Mouse (Mus musculus) forebrain, embryonic 12.5 days (tissue): ENCODE measurements at regions not wholly inside any gene's neighbourhood (a gene's known extent, or its start where the extent isn't known, plus 50 kb on each side); places are given as distances from the start of the nearest gene placed in this dataset.

Experiments used
- ATAC-seq: fragments of 200-750 bp; cut with Nextera tagmentation; 2 replicates; pipeline ENCODE4 v1.8.0; 2017; ENCODE audit warnings: moderate TSS enrichment; ENCODE audit not compliant: low FRiP score
- H3K27ac ChIP-seq: fragments of 300-500 bp; sonication (generic); 2 replicates; pipeline ENCODE4 v1.5.1; 2016; ENCODE audit warnings: mild to moderate bottlenecking
- H3K27me3 ChIP-seq: fragments of 300-500 bp; sonication (generic); 2 replicates; pipeline ENCODE4 v1.6.1; 2016; ENCODE audit warnings: mild to moderate bottlenecking
- H3K36me3 ChIP-seq: fragments of 300-500 bp; sonication (generic); replicated peaks from 2 replicates; pipeline ENCODE4 v1.6.1; 2016; ENCODE audit warnings: mild to moderate bottlenecking
- H3K4me1 ChIP-seq: fragments of 300-500 bp; sonication (generic); 2 replicates; pipeline ENCODE4 v1.6.1; 2016
- H3K4me2 ChIP-seq: fragments of 300-500 bp; sonication (generic); 2 replicates; pipeline ENCODE4 v1.6.1; 2016; ENCODE audit warnings: mild to moderate bottlenecking, moderate library complexity
- H3K4me3 ChIP-seq: fragments of 300-500 bp; sonication (generic); replicated peaks from 2 replicates; pipeline ENCODE4 v1.5.1; 2016; ENCODE audit warnings: mild to moderate bottlenecking
- H3K9ac ChIP-seq: fragments of 300-500 bp; sonication (generic); 2 replicates; pipeline ENCODE4 v1.6.1; 2016; ENCODE audit warnings: mild to moderate bottlenecking
- H3K9me3 ChIP-seq: fragments of 300-500 bp; sonication (generic); 2 replicates; pipeline ENCODE4 v1.6.1; 2016
- WGBS: fragments of 180-500 bp; shearing (Covaris S2); methylation state at CpG from one replicate; pipeline ENCODE4 v1.1.7; 2016; 5-methylcytosine and 5-hydroxymethylcytosine counted together

GRCm38 (mm10) chr15:11742346-11742729 is 164.7 kb downstream of the Npr3 start:
- no peak overlapping the region for H3K27ac ChIP-seq
- H3K9me3 ChIP-seq = no peaks in the 10 kb centered on the region
- no peak overlapping the region; the same call in 1 of the 2 replicates for H3K9ac ChIP-seq
- H3K4me1 ChIP-seq = peaks cover 14% of the 10 kb centered on the region
- 0 out of 2 replicates have a peak, but pooled peaks cover 6% of the 10 kb centered on the region for H3K27me3 ChIP-seq
- H3K4me2 ChIP-seq = peak overlapping the region; percentile 48
- H3K4me3 ChIP-seq = peak overlapping the region; percentile 20; the same call in 1 of the 2 replicates
- WGBS = 8% methylated on average over 6 of the region's 6 CpGs
- no peaks in the 10 kb centered on the region for H3K36me3 ChIP-seq
- ATAC-seq = peak; percentile 55; the same call in 1 of the 2 replicates

DNA sequence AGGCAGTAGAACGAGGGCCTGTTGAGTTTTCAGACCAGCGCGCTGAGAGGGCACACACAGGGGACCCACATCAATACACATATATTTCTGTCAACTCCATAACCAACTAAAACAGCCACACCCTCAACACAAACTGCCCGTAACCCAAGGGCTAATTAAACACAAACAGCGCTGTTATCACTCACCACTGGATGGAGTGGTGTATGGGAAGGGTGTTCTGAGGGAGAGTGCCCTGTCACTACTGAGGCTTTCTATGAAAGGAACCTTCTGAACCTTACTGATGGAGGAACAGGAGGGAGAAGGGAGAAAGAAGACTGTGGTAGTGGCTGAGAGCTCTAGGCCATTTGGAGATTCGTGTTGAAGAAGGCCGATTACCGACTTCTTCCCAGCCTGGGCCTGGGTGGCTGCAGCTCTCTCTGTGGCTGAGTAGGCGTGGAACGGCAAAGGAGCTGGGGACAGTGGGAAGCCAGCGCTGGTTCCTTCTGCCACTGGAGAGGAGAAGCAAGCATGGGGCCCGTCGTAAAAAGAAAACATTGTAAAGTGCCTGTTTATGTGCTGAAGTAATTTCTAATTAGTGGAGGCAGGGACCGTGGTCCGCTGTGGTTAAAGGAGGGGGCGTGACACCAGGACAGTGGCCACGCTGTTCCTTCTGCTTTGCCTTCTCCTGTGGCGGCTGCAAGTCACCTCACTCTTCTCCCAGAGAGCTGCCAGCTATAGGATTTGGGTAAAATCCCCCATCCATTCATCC is 165.3 kb downstream of the Npr3 start:
- H3K4me2 ChIP-seq = peak overlapping the region; percentile 48
- peak; percentile 68; the same call in 1 of the 2 replicates for ATAC-seq
- H3K9me3 ChIP-seq = no peaks in the 10 kb centered on the region
- H3K4me1 ChIP-seq = peaks cover 14% of the 10 kb centered on the region
- H3K27me3 ChIP-seq = 0 out of 2 replicates have a peak, but pooled peaks cover 6% of the 10 kb centered on the region
- no peak overlapping the region; the same call in 1 of the 2 replicates for H3K9ac ChIP-seq
- H3K36me3 ChIP-seq = no peaks in the 10 kb centered on the region
- H3K27ac ChIP-seq = no peak overlapping the region
- peak overlapping the region; percentile 20 for H3K4me3 ChIP-seq
- WGBS = 25% methylated on average over 18 of the region's 18 CpGs

- no peak overlapping the region for H3K4me3 ChIP-seq
- H3K36me3 ChIP-seq = no peaks in the 10 kb centered on the region
- H3K9ac ChIP-seq = no peak overlapping the region
- H3K27me3 ChIP-seq = no peaks in the 10 kb centered on the region
- no peaks in the 10 kb centered on the region for H3K9me3 ChIP-seq
- no peak for ATAC-seq
- H3K4me1 ChIP-seq = peaks cover 13% of the 10 kb centered on the region
- no peak overlapping the region for H3K27ac ChIP-seq
- no peak overlapping the region for H3K4me2 ChIP-seq
- 87% methylated on average over 4 of the region's 4 CpGs for WGBS
Measured at GRCm38 (mm10) chr15:11737436-11738000, 169.6 kb downstream of the Npr3 start.

DNA sequence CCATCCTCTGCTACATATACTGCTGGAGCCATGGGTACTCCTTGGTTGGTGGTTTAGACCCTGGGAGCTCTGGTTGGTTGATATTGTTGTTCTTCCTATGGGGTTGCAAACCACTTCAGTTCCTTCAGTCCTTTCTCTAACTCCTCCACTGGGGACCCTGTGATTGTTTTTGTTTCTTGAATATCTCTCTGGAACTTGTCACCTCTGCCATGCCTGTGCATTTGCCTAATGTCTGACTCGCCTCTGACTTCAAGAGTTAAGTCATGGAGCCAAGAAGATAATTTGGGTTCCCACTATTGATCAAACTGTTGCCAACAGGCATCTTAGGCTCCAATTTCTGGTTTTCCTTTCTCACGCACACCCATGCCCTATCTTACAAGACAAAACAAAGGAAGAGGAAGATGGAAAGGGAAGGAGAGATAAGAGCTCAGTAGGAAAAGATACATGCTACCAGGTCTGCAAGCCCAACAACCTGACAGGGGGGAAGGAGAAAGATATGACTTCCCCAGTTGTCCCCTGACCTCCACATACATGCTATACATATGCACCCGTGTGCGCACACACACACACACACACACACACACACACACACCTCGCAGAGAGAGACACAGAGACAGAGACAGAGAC is 172.3 kb downstream of the Npr3 start:
- no peaks in the 10 kb centered on the region for H3K27me3 ChIP-seq
- H3K36me3 ChIP-seq = no peaks in the 10 kb centered on the region
- WGBS = 90% methylated on average over 5 of the region's 5 CpGs
- no peak overlapping the region for H3K9ac ChIP-seq
- H3K4me3 ChIP-seq = no peak overlapping the region
- no peak for ATAC-seq
- H3K4me2 ChIP-seq = no peak overlapping the region
- H3K27ac ChIP-seq = no peak overlapping the region
- H3K4me1 ChIP-seq = no peaks in the 10 kb centered on the region
- H3K9me3 ChIP-seq = no peaks in the 10 kb centered on the region

DNA sequence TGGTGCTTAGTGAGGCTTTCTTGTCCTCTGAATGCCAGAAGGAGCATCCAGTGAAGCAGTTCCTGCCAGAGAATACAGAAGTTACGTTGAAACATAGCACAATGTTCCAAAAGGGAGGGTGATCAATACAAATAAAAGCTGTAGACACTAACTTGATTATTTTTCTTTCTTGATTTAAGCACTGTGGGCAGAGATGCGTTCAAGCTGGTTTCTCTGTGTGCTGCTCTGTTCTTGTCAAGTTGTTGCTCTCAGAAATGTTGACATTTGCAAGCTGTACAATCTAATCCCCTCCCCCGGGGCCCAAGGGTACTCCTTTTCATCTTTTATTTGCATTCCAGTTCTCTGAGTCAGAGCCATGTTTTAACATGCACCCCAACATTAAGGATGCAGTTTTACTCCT is 177.7 kb downstream of the Npr3 start:
- Histone ChIP-seq H3K4me2 (no peak overlapping the region), H3K4me1 (peaks cover 4% of the 10 kb centered on the region; the same call in 1 of the 2 replicates), H3K27me3 (no peaks in the 10 kb centered on the region), H3K9ac (no peak overlapping the region), H3K36me3 (no peaks in the 10 kb centered on the region), H3K9me3 (no peaks in the 10 kb centered on the region), H3K27ac (no peak overlapping the region), H3K4me3 (no peak overlapping the region)
- no peak for ATAC-seq
- WGBS = 61% methylated on average over 3 of the region's 3 CpGs

DNA sequence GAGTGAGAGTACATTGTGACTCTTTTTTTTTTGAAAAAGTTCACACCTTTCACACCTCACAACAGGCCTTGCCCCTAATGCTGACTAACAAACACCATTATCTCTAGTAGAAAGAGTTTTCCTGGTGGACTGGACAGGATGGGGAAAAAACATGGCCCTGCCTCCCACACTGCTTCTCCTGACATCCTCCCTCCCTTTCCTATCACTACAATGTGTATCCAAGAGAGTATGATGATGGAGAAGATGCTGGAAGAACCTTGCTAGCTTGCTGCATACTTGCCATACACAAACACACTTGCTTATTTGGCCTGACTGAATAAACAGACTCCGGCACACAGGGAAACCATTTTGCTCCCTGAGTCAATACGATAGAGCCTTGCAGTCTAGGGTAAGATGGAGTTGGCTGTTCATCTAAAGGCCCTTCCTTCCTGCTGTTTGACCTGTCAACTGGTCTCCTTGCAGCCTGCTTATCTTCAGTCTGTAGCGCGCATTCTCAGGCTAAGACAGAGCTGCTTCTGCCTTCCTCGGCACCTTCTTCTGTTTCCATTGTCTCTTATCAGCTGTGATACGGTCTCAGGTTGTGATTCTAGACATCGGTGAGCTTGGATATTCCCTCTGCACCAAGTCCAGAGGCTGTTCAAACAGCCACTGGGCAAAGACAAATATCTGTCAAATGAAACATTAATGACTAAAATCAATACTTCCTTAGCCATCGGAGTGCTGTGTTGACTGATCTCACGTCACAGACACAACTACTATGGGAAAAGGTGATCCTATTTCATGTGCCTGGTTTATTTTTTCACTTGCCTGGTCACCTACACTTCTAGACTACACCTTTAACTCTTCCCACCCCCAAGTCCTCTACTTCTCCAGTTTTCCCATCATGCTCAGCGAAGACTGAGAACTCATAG is 181.2 kb downstream of the Npr3 start:
- Histone ChIP-seq H3K36me3 (no peaks in the 10 kb centered on the region), H3K9ac (no peak overlapping the region), H3K9me3 (no peaks in the 10 kb centered on the region), H3K4me3 (no peak overlapping the region), H3K4me1 (peaks cover 4% of the 10 kb centered on the region; the same call in 1 of the 2 replicates), H3K27ac (no peak overlapping the region), H3K4me2 (no peak overlapping the region), H3K27me3 (no peaks in the 10 kb centered on the region)
- no peak for ATAC-seq
- 92% methylated on average over 10 of the region's 10 CpGs for WGBS

GRCm38 (mm10) chr15:11720645-11721044 is 186.4 kb downstream of the Npr3 start:
- H3K4me1 ChIP-seq = no peaks in the 10 kb centered on the region
- 88% methylated on average over 4 of the region's 4 CpGs for WGBS
- H3K4me3 ChIP-seq = no peak overlapping the region
- no peak for ATAC-seq
- H3K27ac ChIP-seq = no peak overlapping the region
- H3K4me2 ChIP-seq = no peak overlapping the region
- no peaks in the 10 kb centered on the region for H3K9me3 ChIP-seq
- H3K27me3 ChIP-seq = no peaks in the 10 kb centered on the region
- H3K9ac ChIP-seq = no peak overlapping the region
- no peaks in the 10 kb centered on the region for H3K36me3 ChIP-seq

- Histone ChIP-seq H3K27ac (no peak overlapping the region), H3K4me1 (no peaks in the 10 kb centered on the region), H3K27me3 (no peaks in the 10 kb centered on the region), H3K36me3 (no peaks in the 10 kb centered on the region), H3K9ac (no peak overlapping the region), H3K4me2 (no peak overlapping the region), H3K9me3 (no peaks in the 10 kb centered on the region), H3K4me3 (no peak overlapping the region)
- WGBS = 92% methylated on average over 11 of the region's 11 CpGs
- no peak for ATAC-seq
Measured at GRCm38 (mm10) chr15:11716168-11716842, 190.8 kb downstream of the Npr3 start.

DNA sequence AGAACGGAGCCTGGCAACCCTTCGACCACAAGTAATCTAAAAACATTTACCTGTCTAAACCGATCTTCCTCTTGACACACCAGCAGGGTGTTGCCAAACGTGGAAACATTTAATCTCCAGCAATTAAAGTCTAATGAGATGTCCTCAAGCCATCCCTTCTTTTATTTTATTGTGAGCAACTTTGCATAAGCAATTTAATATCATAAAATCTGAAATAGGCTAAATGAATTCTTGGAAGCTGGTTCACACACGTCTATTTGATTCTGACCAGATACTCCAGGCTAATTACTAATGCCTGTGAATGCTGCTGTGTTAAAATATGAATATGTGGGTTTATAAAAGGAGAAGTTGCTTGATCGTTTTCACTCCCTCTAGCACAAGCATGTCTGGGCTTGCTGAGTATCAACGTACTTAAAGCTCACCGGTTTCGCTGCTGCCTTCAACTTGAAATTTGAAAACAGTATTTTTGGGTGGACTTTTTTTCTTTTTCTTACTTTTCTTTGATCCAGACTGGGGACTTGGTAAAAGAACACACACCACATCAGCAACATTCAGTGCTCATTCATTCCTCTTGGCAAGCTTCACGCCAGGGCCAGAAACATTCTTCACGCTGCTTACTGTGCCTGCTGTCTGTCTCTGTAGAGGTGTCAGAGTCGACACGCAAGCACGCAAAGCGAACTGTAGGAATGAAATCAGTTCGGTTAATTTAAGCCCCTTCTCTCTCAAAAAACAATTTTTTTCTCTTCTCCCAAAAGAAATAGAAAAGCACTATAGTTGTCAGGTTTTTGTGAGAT is 194.4 kb downstream of the Npr3 start:
- Histone ChIP-seq H3K4me2 (no peak overlapping the region), H3K9ac (no peak overlapping the region), H3K4me1 (no peaks in the 10 kb centered on the region), H3K4me3 (no peak overlapping the region), H3K27ac (no peak overlapping the region), H3K27me3 (no peaks in the 10 kb centered on the region), H3K36me3 (no peaks in the 10 kb centered on the region), H3K9me3 (no peaks in the 10 kb centered on the region)
- WGBS = 87% methylated on average over 16 of the region's 16 CpGs
- no peak for ATAC-seq

DNA sequence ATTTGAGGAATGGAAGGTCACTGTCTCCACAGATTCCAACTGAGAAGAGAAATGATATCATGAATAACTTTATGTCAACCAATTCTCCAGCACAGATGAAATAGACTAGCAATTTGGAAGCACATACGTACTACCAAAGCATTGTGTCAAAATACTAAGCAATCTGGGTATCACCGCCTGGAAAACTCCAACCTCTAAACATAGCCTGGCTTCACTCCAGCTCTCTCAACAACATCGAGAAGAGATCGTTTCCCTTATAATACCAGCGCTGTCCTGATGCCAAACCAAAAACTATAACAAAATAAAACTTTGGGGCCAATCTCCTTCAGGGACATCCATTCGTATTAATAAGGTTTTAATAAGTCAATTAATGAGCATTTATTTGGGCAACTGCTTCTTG is 205.8 kb downstream of the Npr3 start:
- no peaks in the 10 kb centered on the region for H3K27me3 ChIP-seq
- no peaks in the 10 kb centered on the region for H3K4me1 ChIP-seq
- WGBS = 85% methylated on average over 6 of the region's 6 CpGs
- H3K4me2 ChIP-seq = no peak overlapping the region
- no peak overlapping the region for H3K27ac ChIP-seq
- H3K9ac ChIP-seq = no peak overlapping the region
- no peak for ATAC-seq
- H3K36me3 ChIP-seq = no peaks in the 10 kb centered on the region
- no peaks in the 10 kb centered on the region for H3K9me3 ChIP-seq
- H3K4me3 ChIP-seq = no peak overlapping the region

DNA sequence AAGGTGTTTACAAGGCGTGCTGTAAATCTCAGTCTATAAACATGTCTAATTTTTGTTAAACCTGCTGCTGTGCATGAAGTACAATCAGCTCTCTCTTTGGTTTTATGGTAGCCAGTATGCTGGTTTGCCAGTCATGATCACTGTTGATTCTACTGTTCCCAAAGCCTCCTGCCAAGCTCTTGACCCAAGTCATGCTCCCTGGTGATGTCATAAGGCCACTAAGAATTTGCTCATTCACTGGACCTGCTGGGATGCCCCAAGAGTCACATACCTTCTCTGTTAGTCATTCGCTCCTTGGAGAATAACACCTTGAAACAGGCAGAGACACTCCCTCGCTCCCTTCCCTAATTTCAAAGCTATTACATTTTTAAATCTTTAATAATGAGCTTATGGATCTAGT is 207.2 kb downstream of the Npr3 start:
- Histone ChIP-seq H3K4me1 (no peaks in the 10 kb centered on the region), H3K27me3 (no peaks in the 10 kb centered on the region), H3K9ac (no peak overlapping the region), H3K27ac (no peak overlapping the region), H3K4me3 (no peak overlapping the region), H3K4me2 (no peak overlapping the region), H3K36me3 (no peaks in the 10 kb centered on the region), H3K9me3 (no peaks in the 10 kb centered on the region)
- WGBS = 87% methylated on average over 3 of the region's 3 CpGs
- ATAC-seq = no peak
